9 mouse cellular contexts compared by ENCODE assay signal in genomic region chr10:66921776-66922175, GRCm38 (mm10).
DNase-seq lines count a peak whose midpoint lies in the region; ATAC-seq and TF ChIP-seq lines count a peak whose summit lies in the region.
"Had no signal": no experiment of that assay in that cellular context is flagged by ENCODE, and none has a peak within 500 bp of the region (broad histone marks: within the 10 kb centered on the region; RNA-seq: fewer than 3 reads in every experiment).

No protein-coding gene starts in this region.

- no peaks in the 10 kb centered on the region for H3K36me3 ChIP-seq in kidney, embryonic 15.5 days
- H3K36me3 ChIP-seq in embryonic facial prominence, embryonic 14.5 days (ENCODE audit: control insufficient read depth, insufficient read depth, low read length) = no peaks in the 10 kb centered on the region
- H3K36me3 ChIP-seq in intestine, embryonic 16.5 days (ENCODE audit: control insufficient read depth, insufficient read depth, low read length) = no peaks in the 10 kb centered on the region
- H3K36me3 ChIP-seq in myocyte (ENCODE audit: control insufficient read depth, insufficient read depth) = no peaks in the 10 kb centered on the region
- H3K36me3 ChIP-seq: G1E had no signal

- H3K27me3 ChIP-seq in kidney, embryonic 15.5 days = no peaks in the 10 kb centered on the region
- no peaks in the 10 kb centered on the region for H3K27me3 ChIP-seq in embryonic facial prominence, embryonic 14.5 days (replicated peaks; ENCODE audit: control insufficient read depth, insufficient read depth, low read length)
- H3K27me3 ChIP-seq in intestine, embryonic 16.5 days (replicated peaks; ENCODE audit: control insufficient read depth, insufficient read depth, low read length) = no peaks in the 10 kb centered on the region
- no peaks in the 10 kb centered on the region for H3K27me3 ChIP-seq in myocyte (ENCODE audit: control insufficient read depth, insufficient read depth, insufficient read length)

- peak overlapping the region; percentile 92 for H3K27ac ChIP-seq in kidney, embryonic 15.5 days
- peak overlapping the region; percentile 84 for H3K27ac ChIP-seq in embryonic facial prominence, embryonic 14.5 days (replicated peaks; ENCODE audit: low read depth, low read length)
- peak overlapping the region; percentile 85 for H3K27ac ChIP-seq in intestine, embryonic 16.5 days (ENCODE audit: low read length)

- H3K4me2 ChIP-seq in kidney, embryonic 15.5 days = peak overlapping the region; percentile 62
- H3K4me2 ChIP-seq in embryonic facial prominence, embryonic 14.5 days (ENCODE audit: low read depth, low read length) = peak overlapping the region; percentile 44
- H3K4me2 ChIP-seq in intestine, embryonic 16.5 days (ENCODE audit: low read depth, low read length) = peak overlapping the region; percentile 43
- H3K4me2 ChIP-seq in myocyte (ENCODE audit: low read depth) = peak overlapping the region; percentile 97

- no peak for TF ChIP-seq POLR2A in myocyte (IDR thresholded peaks at IDR 0.05; ENCODE audit: insufficient read length, low read depth)

- H3ac ChIP-seq in myocyte (ENCODE audit: control insufficient read depth, insufficient read length) = no peak overlapping the region

- no peaks in the 10 kb centered on the region for H3K79me2 ChIP-seq in myocyte (ENCODE audit: control insufficient read depth, insufficient read depth)

- H3K9me3 ChIP-seq in kidney, embryonic 15.5 days (replicated peaks) = no peaks in the 10 kb centered on the region
- H3K9me3 ChIP-seq in embryonic facial prominence, embryonic 14.5 days (ENCODE audit: control insufficient read depth, low read length) = no peaks in the 10 kb centered on the region
- H3K9me3 ChIP-seq in intestine, embryonic 16.5 days (ENCODE audit: control insufficient read depth, low read length) = no peaks in the 10 kb centered on the region
- H3K9me3 ChIP-seq: G1E had no signal

- ATAC-seq in kidney, embryonic 15.5 days (replicated peaks; ENCODE audit: low FRiP score) = 0 out of 2 replicates have a peak, but pooled peaks have one; percentile 0
- no peak for ATAC-seq in embryonic facial prominence, embryonic 14.5 days (ENCODE audit: low read depth)
- ATAC-seq in intestine, embryonic 16.5 days = no peak; the same call in 1 of the 2 replicates

- DNase-seq in kidney, postnatal 25 days = no peak
- DNase-seq in embryonic facial prominence, embryonic 14.5 days (ENCODE audit: low spot score) = no peak
- no peak for DNase-seq in cerebellum, adult 9-10 months
- no peak for DNase-seq in embryo, embryonic 11 days
- DNase-seq in thymus, postnatal 10 days (ENCODE audit: low spot score in 2 of 2) = no peak

- H3K9ac ChIP-seq in kidney, embryonic 15.5 days = no peak overlapping the region
- H3K9ac ChIP-seq in embryonic facial prominence, embryonic 14.5 days (ENCODE audit: low read depth, low read length) = no peak overlapping the region
- H3K9ac ChIP-seq in intestine, embryonic 16.5 days (ENCODE audit: low read depth, low read length) = peak overlapping the region; percentile 27

- no peak overlapping the region for H3K4me3 ChIP-seq in kidney, embryonic 15.5 days (replicated peaks)
- H3K4me3 ChIP-seq in embryonic facial prominence, embryonic 14.5 days (ENCODE audit: low read depth, low read length) = no peak overlapping the region
- H3K4me3 ChIP-seq in intestine, embryonic 16.5 days (ENCODE audit: low read length) = no peak overlapping the region
- peak overlapping the region; percentile 22 for H3K4me3 ChIP-seq in myocyte

- H3K4me1 ChIP-seq in kidney, embryonic 15.5 days = peaks cover 35% of the 10 kb centered on the region
- peaks cover 26% of the 10 kb centered on the region for H3K4me1 ChIP-seq in embryonic facial prominence, embryonic 14.5 days (ENCODE audit: control insufficient read depth, insufficient read depth, low read length)
- H3K4me1 ChIP-seq in intestine, embryonic 16.5 days (ENCODE audit: control insufficient read depth, insufficient read depth, low read length) = peaks cover 29% of the 10 kb centered on the region

- WGBS in kidney, embryonic 15.5 days = 42% methylated on average over 6 of the region's 6 CpGs
- WGBS in embryonic facial prominence, embryonic 14.5 days = 25% methylated on average over 6 of the region's 6 CpGs
- 14% methylated on average over 6 of the region's 6 CpGs for WGBS in intestine, embryonic 16.5 days

TF ChIP-seq in myocyte, 11 proteins besides CTCF, POLR2A, EP300 and RAD21:
- TF ChIP-seq SRF (IDR thresholded peaks at IDR 0.05; ENCODE audit: control insufficient read depth, insufficient read length, low read depth) = no peak
TF ChIP-seq in myocyte: peak in this region for 0.

Comparison
In these comparisons a context has a peak if more than half of its experiments do, and no peak if none do; other contexts are left out.
1. H3K4me2 ChIP-seq: peak in every context shown above with its lines; median percentile 97 in myocyte; 62 in kidney, embryonic 15.5 days; 44 in embryonic facial prominence, embryonic 14.5 days; 43 in intestine, embryonic 16.5 days.